Mouse (Mus musculus): ENCODE results near the gene BC034090.
"Not testable (repeated sequence)": the region's sequence is repeated elsewhere in the genome, so short reads cannot be mapped to it uniquely, and the experiment has no call there.

BC034090 gene

DNA sequence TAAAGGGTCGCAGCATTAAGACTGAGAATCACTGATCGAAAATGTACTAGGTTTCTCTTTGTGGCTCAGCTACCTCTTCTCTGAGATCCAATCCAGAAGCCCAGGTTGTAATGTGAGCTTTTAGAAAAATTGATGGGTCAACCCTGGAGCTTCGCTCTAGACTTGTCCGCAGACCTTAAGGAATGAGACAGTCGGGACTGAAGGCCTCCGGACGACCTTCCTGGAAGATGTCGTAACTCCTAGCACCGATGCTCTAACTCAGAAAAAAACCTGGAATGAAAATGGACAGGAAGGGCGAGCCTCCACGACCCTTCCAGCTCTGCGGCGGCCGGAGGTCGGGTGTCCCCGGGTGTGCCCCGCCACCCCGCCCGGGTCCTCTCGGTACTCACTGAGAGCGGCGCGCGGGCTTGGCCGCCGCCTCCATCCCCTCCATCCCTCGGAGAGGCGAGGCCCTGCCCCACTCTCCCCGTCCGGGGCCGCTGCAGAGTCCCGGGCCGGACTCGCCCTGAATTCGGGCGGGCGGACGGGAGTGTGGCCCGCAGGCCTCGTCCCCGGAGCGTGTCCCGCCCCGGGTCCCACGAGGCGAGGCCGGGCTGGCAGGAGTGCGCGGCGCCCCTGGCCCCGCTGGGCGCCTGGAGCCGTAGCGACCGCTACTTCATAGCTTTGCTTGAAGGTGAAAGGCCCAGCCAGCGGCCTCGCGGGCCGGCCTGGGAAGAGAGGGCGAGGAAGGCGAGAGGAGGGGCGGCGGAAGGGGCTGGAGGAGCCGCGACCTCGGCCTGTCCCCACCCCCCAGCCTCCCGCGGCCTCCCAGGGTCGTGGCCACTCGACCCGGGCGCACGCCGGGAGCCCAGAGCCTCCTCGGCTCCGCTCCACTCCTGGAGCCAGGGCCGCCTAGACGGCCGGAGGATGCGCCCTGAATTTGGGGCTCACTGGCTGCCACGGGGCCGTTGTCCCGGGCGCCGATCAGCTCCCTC lies at the start of gene BC034090:
TSS of gene BC034090 (minus strand) at position 648 of the 974 bp plus-strand sequence.
- no peak for DNase-seq (ENCODE audit: low read depth)

DNA sequence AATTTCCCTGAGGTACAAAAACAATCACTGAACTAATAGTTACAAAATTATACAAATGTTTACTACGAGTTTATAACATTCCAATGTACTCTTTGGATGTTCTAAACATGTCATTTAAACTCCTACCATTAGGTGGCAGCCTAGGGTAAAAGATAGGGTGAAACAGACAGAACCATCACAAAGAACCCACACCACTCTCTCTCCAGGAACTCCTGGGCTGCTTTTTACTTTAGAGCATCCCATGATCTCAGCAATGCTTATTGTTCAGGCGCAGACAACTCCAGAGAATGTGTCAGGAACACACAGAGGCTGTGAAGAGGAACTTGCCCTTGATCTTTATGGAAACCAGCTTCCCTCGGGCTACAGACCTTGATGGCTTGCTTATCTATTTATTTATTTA lies 49.2 kb upstream of the BC034090 start:
- DNase-seq (ENCODE audit: low read depth) = peak; percentile 78

DNA sequence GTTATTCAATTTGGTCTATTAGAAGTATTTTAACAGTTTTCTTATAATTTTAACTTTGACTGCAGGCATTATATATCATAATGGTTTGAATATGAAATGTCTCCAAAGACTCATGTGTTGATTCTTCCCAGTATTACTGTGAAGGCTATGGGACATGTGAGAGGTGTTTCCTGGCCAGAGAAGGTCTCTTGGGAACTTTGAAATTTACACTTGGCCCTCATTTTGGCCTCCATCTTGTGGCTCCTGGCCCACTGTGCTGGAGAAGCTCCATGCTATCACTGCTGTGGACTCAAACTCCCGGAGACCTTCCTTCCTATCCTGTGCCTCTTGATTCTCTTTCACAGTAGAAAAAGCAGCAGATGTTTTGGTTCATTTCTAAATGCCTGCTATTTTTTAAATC lies 45.2 kb upstream of the BC034090 start:
- no peak for DNase-seq (ENCODE audit: low read depth)

DNA sequence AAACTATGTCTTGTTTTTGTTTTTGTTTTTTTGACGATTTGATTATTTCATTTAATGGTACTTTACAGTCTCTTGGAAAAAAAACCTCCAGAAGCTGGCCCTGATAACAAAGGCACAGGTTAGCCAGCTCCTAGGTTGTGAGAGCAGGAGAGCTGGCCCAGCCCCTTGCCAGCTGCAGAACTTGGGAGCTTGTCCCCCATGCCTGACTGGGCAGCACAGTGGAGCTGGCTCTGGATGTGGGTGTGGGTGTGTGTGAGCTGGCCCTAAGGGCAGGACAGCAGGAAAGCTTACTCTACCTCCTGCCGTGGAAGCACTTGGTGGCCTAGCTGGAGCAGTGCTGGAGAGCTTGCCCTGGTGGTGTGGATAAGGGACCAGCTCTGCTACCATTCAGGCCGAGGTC lies 43.8 kb upstream of the BC034090 start:
- DNase-seq (ENCODE audit: low read depth) = no peak

DNA sequence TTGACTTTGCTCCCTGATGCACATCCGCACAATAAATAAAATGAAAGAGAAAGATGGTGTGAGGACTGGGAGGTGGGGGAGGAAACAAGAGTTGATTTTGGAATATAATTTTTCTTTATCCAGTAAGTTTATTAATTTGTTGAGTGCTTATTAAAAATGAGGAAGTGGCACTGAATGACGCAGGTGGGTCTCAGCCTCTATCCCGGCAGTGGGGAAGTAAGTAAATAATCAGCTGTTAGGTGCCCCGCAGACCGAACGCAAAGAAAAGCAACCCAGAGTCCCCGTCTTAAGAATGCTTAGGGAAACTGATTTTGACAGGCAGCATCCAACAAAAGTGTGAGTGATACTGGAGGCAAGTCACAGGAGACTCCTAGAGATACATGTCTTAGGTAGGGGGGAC lies 39.6 kb upstream of the BC034090 start:
- DNase-seq (ENCODE audit: low read depth) = no peak

DNA sequence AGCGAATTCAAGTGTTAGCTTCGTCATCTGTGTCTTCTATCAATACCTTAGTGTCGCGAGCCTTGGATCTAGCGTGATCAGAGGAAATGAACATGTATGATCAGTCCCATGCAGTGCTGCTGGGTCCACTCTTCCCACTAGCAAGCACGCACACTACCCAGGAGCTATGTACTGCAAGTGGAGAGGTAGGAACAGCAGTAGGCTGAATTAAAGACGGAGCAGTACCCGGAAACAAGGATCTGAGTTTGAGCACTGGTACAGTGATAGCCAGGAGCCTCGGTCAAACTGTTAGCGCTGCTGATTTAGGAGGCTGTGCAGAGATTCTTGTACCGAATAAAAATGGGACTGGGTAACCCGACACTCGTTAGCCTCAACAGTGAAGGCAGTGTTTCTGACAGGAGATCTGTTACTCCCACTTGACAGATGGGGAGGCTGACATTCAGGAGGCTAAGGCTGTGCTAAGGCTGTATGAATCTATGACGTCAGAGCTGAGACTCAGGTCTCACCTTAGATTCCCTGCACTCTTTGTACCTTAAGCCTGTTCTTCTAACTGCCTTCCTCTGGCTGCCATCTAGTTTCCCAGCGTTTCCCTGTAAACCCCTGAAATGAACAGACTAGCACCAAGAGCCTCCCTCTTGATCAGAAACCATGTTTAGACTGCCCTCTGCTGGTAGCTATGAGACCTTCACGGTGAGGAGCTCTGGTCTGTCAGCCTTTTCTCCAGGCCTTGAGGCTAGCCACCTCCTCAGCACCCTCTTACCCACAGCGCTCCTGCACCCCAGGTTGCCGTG lies 37.0 kb upstream of the BC034090 start:
- peak; percentile 65 for DNase-seq (ENCODE audit: low read depth)

DNA sequence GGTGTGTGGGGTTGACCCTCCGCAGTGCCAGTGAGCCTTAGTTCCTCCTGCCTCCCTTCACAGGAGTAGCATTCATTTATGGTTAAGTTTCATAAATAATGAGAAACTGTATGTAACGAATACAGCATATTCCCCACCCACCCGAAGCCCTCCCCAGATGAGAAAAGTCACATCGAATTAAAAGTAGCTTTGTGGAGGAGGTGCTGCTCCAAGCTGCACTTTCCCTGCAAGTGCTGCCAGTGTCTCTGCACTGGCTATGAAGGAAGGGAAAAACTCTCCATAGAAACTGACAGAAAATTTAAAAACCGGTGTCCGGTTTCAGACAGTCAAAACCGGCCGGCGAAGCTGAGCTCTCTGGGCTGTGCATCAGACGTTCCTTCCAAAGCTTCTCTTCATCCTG lies 36.1 kb upstream of the BC034090 start:
- no peak for DNase-seq (ENCODE audit: low read depth)

DNA sequence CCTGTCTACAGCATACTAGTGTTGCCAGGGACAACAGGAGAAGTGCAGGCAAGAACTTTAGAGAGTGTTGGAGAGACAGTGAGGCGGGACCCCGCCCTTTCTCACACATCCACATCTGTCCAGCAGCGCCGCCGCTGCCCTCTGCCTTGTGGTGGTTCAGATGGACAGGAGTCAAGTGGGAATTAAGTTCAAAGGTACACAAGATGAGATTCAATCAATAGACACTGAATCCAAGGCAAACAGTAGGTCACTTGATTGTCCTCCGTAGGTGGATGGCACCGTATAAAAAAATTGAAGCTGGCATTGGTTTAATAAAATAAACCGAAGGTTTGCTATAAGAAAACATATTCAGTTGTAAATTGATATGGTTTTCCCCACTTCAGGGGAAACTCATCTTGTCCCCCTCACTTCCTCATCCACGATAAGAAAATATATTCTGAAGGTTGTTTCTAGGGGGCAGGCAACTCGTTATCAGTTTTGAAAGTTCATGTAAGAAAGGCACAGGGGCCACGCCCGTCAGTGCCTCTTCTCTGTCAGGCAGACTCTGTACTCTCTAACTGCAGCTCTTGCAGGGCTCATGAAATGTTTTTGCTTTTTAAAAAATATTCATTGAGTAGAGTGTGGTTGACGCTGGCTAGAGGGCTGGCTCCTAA lies 32.3 kb upstream of the BC034090 start:
- DNase-seq (ENCODE audit: low read depth) = peak; percentile 53

DNA sequence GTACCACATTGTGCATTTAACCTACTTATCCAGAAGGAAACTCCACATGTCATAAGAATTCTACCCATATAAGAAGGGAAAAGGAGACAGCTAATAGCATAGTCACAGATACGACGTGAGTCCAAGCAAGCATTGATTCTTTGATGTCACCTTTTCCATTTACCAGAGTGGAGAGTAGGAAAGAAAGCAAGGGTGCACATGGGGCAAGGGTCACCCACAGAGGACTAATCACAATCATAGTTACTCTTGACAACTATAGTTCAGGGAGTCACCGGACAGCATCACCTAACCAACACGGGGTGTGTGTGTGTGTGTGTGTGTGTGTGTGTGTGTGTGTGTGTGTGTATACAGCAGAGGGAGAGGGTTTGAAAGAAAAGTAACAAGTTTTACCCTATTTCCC lies 31.5 kb upstream of the BC034090 start:
- DNase-seq (ENCODE audit: low read depth) = no peak

DNA sequence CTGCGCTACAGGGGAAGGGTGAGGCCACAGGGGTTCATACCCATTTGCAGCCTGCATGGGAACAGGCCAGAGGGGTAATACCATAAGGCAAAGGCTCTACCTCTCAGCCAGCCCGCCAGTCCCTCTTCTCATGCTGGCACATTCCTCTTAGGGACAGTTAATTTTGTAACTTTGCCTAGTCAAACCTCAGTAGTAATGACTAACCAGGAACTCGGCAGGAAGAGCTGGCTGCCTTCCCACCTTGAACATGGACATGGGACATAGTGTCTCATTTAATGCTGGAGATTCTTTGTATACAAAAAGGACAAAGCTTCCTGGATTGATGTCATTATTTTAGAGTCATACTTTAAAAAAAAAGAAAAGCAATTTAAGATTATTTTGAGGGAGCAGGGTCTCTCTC lies 30.7 kb upstream of the BC034090 start:
- no peak for DNase-seq (ENCODE audit: low read depth)

DNA sequence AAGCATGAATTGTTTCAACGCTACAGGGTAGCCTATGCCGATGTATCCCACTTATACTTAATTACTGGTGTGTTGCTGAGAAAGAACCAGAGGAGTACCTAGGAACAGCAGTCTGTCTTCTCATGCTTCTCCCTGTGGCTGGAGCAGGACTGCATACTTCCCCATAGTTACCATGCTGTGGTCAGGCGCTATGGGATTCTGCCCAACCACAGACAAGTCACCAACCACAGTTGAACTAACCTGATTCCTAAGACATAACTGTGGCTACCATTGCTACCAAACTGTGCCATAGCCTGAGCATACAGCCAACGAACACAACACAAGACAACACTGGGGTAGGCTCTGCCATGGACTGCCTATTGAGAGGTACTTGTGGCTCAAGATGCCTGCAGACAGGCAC lies 28.7 kb upstream of the BC034090 start:
- no peak for DNase-seq (ENCODE audit: low read depth)

DNA sequence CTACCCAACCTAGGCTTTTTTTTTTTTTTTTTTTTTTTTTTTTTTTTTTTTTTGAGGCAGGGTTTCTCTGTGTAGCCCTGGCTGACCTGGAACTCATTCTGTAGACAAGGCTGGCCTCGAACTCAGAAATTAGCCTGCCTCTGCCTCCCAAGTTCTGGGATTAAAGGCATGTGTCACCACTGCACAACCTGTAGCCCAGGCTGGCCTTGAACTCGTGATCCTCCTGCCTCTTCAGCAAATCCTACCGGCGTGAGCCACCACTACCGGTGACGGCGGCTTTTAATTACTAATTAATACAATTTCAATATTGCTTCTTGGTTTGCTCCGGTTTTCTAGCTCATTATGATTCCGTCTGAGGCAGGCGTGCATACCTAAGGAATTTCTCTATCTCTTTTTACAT lies 18.3 kb upstream of the BC034090 start:
- not testable (repeated sequence) for DNase-seq (ENCODE audit: low read depth)

DNA sequence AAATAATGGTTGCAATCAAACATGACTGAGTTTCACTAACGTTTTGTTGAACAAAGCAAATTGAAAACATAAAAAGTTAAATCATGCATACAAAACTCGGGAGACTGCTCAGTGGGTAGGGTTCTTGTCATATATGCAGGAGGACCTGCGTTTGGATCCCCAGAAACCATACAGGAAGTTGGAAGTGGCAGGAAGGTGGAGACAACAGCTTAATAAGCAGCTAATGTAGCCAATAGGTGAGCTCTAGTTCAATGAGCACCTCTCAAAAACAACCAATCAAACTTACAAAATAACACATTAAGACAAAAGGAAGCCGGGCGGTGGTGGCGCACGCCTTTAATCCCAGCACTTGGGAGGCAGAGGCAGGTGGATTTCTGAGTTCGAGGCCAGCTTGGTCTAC lies 10.1 kb upstream of the BC034090 start:
- no peak for DNase-seq (ENCODE audit: low read depth)

DNA sequence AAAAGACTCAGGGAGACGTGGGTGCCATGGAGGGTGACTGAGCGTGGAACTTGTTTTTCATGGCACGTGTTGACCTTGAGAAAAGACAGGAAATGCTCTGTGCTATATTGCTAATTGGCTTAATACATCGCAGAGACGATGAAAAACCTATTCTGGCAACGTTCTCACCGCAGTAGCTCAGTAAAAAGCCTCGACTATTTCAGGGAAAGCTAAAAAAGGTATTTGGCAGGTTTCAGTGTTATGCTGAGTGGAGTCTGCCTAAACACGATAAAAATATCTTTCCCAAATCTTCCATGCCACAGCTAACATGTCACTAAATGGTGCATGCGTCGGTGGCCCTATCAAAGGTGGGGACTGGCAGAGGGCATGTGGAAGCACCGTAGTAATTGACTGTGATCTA lies 8.9 kb upstream of the BC034090 start:
- no peak for DNase-seq (ENCODE audit: low read depth)

DNA sequence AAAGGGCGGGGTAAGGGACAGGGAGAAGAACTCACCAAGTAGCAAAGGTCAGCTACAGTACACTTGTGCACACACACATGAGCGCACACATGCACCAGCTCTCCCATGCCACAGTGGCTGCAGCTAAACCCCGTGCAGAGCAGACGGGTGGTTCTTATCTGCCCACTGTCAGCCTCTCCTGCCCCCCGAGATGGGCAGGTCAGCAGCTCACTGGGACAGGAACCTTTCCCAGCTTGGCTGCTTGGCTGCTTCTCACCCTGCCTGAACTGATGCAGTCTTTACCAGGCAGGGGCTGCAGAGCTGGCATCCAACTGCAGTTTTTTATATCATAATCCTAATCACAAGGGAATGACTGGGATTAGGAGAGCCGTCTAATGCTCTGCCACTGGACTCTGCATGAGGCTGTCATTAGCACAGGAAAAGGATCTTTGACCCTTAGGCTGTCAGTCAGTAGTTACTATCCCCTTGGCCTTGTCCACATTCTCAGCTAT lies 8.4 kb upstream of the BC034090 start:
- DNase-seq (ENCODE audit: low read depth) = no peak

DNA sequence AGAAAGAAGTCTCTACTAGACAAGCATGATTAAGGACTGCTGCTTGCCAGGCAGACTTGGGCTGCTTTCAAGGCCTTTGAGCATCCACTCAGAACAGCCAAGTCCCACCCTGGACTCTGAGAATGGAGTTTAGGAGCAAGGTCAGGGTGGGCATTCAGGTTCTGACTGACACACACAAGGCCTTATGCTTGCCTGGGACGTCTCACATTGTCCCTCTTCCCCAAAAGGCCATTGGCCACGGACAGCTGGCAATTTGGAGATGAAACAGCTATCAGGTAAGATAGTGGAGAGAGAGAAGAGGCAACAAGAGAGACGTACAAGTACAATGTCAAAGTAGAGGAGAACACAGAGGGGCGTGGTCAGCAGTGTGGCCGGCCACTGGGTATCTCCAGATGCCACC lies 7.4 kb upstream of the BC034090 start:
- DNase-seq (ENCODE audit: low read depth) = no peak

DNA sequence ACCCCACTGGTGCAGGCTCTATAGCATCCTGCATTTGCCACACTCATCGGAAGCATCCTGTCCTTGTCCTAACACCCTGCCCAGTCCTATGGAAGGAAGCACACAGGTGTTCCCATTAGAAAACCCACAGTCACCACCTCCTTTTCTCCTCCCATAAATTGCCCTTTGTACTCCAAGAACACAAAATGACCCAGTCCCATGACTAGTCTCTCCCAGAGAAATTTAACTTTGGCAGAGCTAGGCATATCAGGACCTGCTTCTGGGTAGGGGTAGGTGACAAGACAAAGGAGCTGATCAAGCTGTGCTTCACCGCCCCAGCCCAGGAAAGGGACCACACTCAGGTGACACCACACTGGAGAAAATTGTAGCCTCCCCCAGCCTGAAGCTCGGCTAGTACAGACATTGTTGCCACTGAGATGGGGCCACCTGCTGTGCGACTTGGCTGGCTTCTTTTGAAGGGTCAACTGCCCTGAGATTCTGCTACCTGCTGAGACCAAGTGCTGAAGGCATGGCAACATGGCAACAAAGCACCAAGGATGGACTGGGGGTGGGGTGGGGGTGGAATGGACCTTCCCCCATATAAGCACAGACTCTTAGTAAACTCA lies 6.4 kb upstream of the BC034090 start:
- DNase-seq (ENCODE audit: low read depth) = no peak

DNA sequence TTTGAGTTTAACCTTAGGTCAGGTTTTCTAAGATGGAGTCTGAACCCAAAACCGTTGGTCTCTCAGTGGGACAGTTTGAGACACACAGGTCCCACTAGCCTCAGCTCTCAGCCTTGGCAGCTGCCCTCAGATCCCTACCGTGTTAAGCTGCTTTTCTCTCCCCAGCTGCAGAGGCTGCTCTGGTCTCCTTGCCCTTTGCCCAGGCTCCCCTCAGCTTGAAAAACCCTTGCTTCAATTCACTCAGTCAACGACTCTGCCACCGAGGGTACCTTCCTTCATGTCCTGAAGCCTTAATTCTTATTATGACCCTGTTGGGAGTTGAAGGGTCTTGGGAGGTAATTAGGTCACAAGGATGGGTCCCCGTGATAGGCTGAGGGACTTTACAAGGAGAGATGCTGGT lies 5.7 kb upstream of the BC034090 start:
- DNase-seq (ENCODE audit: low read depth) = no peak

DNA sequence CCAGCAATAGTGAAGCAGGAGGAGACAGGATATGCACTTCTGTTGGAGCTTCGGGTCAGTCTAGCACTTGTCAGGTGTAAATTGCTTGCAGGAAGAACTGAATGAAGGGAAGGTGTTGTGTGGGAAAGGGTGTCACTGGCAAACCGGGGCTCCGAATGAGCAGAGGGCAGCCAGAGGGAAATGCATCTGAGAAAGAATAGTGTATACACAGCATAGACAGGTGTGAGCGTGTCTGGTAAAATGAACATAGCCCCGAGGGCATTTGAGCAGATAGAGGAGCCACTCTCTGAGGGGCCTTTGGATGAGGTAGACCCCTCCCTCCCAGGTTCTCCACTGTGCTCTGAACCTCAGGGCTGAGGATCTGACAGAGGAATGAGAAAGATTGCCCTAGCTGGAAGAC lies 3.8 kb upstream of the BC034090 start:
- no peak for DNase-seq (ENCODE audit: low read depth)

DNA sequence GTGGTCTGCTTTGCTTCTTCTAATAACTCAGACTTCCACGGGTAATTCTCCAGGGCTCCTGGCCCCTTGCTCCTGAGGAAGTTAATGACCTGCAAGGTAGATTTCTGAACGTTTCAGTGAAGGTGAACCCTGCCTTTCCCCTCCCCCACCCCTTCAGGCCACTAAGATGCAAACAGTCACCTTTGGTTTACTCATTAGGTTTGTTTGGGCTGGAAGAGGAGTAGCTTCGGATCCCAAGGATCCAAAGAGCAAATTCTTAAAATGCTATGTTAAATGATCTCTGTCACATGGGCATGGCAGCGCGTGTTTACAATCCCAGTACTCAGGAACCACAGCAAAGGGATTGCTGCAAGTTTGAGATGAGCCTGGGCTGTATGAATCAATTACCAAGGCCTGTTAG lies 3.2 kb upstream of the BC034090 start:
- DNase-seq (ENCODE audit: low read depth) = no peak

DNA sequence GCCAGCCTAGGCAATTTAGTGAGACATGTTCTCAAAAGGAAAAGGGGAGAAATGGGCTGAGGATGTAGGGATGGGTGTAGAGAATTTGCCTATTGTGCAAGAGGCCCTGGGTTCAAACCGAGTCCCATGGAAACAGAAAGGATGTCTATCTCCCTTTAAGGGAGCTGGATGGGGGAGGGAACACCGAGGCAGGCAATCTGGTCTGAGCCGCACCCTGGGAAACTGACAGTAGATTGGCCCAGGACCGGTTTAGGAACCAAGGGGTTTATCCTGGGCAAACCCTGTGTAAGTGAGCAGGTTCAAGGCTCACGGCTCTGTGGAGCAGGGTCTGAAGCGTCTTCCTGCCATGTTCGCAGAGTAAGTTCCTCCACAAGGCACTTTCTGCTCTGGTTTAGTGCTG lies 1.3 kb upstream of the BC034090 start:
- no peak for DNase-seq (ENCODE audit: low read depth)

DNA sequence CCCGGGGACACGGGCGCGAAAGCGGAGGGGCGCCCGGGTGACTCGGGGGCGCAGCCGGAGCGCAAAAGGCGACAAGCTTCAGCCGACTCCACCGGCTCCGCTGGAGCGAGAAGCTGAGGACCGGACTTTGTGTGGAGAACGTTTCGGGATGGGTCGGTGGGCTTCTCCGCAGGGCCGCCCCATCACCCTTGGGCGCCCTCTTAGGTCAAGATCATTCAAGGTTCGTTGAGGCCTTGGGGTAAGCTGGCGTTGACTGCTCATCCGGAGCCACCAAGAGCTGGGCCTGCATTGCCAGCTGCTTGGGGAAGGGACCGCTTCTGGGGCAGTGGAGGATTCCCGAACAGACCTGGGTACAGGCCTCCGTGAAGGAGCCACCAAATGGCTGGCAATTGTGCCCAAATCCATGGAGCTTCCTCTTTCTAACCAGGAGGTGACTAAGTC lies 547 bp upstream of the BC034090 start:
- DNase-seq (ENCODE audit: low read depth) = no peak
